ENCODE assay signal across 7 mouse cellular contexts in genomic region chr11:75461743-75462252, GRCm38 (mm10). TPM values are rescaled to one million over a fixed set of nuclear protein-coding genes. Genes with fewer than 3 reads are reported as not detected.
DNase-seq lines count a peak whose midpoint lies in the region; ATAC-seq and TF ChIP-seq lines count a peak whose summit lies in the region.

No protein-coding gene starts in this region.

- H3K9ac ChIP-seq in lung, postnatal 0 days (replicated peaks; ENCODE audit: low read depth) = peak overlapping the region; percentile 99
- peak overlapping the region; percentile 72 for H3K9ac ChIP-seq in embryonic facial prominence, embryonic 14.5 days (ENCODE audit: low read depth, low read length)
- peak overlapping the region; percentile 51 for H3K9ac ChIP-seq in intestine, embryonic 14.5 days (ENCODE audit: low read length)
- peak overlapping the region; percentile 79 for H3K9ac ChIP-seq in neural tube, embryonic 13.5 days

- peak overlapping the region; percentile 88 for H3K4me2 ChIP-seq in lung, postnatal 0 days (replicated peaks; ENCODE audit: low read depth, low read length)
- H3K4me2 ChIP-seq in embryonic facial prominence, embryonic 14.5 days (ENCODE audit: low read depth, low read length) = peak overlapping the region; percentile 91
- peak overlapping the region; percentile 99 for H3K4me2 ChIP-seq in intestine, embryonic 14.5 days (ENCODE audit: low read length)
- H3K4me2 ChIP-seq in neural tube, embryonic 13.5 days = peak overlapping the region; percentile 98

- no peak for ATAC-seq in lung, postnatal 0 days
- peak; percentile 0; the same call in 1 of the 2 replicates for ATAC-seq in embryonic facial prominence, embryonic 14.5 days (ENCODE audit: low read depth)
- peak; percentile 3; the same call in 1 of the 2 replicates for ATAC-seq in intestine, embryonic 14.5 days (replicated peaks; ENCODE audit: low FRiP score, low TSS enrichment, low read depth)
- peak; percentile 57 for ATAC-seq in neural tube, embryonic 13.5 days (ENCODE audit: low read depth)

- TF ChIP-seq CTCF in lung, postnatal 0 days (IDR thresholded peaks at IDR 0.05) = no peak

- H3K27me3 ChIP-seq in lung, postnatal 0 days (replicated peaks; ENCODE audit: insufficient read depth, low read length) = no peaks in the 10 kb centered on the region
- no peaks in the 10 kb centered on the region for H3K27me3 ChIP-seq in embryonic facial prominence, embryonic 14.5 days (replicated peaks; ENCODE audit: control insufficient read depth, insufficient read depth, low read length)
- H3K27me3 ChIP-seq in intestine, embryonic 14.5 days (replicated peaks; ENCODE audit: control insufficient read depth, insufficient read depth, low read length) = no peaks in the 10 kb centered on the region
- H3K27me3 ChIP-seq in neural tube, embryonic 13.5 days = no peaks in the 10 kb centered on the region

- peak overlapping the region; percentile 98 for H3K27ac ChIP-seq in lung, postnatal 0 days (ENCODE audit: low read length)
- peak overlapping the region; percentile 85 for H3K27ac ChIP-seq in embryonic facial prominence, embryonic 14.5 days (replicated peaks; ENCODE audit: low read depth, low read length)
- peak overlapping the region; percentile 24; the same call in 1 of the 2 replicates for H3K27ac ChIP-seq in intestine, embryonic 14.5 days (ENCODE audit: low read depth)
- peak overlapping the region; percentile 72 for H3K27ac ChIP-seq in neural tube, embryonic 13.5 days (replicated peaks)

- no peaks in the 10 kb centered on the region for H3K9me3 ChIP-seq in lung, postnatal 0 days (ENCODE audit: low read length)
- H3K9me3 ChIP-seq in embryonic facial prominence, embryonic 14.5 days (ENCODE audit: control insufficient read depth, low read length) = no peaks in the 10 kb centered on the region
- 0 out of 2 replicates have a peak, but pooled peaks cover 3% of the 10 kb centered on the region for H3K9me3 ChIP-seq in intestine, embryonic 14.5 days (ENCODE audit: control insufficient read depth, low read length)
- no peaks in the 10 kb centered on the region for H3K9me3 ChIP-seq in neural tube, embryonic 13.5 days

- peak overlapping the region; percentile 98 for H3K4me3 ChIP-seq in lung, postnatal 0 days (ENCODE audit: low read depth, low read length)
- peak overlapping the region; percentile 83 for H3K4me3 ChIP-seq in embryonic facial prominence, embryonic 14.5 days (ENCODE audit: low read depth, low read length)
- H3K4me3 ChIP-seq in intestine, embryonic 14.5 days (ENCODE audit: low read depth, low read length) = peak overlapping the region; percentile 75
- peak overlapping the region; percentile 75 for H3K4me3 ChIP-seq in neural tube, embryonic 13.5 days

- peaks cover 11% of the 10 kb centered on the region; the same call in 1 of the 2 replicates for H3K4me1 ChIP-seq in lung, postnatal 0 days (ENCODE audit: insufficient read depth, low read depth, low read length)
- peaks cover 32% of the 10 kb centered on the region for H3K4me1 ChIP-seq in embryonic facial prominence, embryonic 14.5 days (ENCODE audit: control insufficient read depth, insufficient read depth, low read length)
- H3K4me1 ChIP-seq in intestine, embryonic 14.5 days (replicated peaks; ENCODE audit: control insufficient read depth, insufficient read depth, low read length) = peaks cover 27% of the 10 kb centered on the region
- H3K4me1 ChIP-seq in neural tube, embryonic 13.5 days (replicated peaks) = peaks cover 36% of the 10 kb centered on the region

- 0% methylated on average over 20 of the region's 30 CpGs for WGBS in lung, postnatal 0 days
- under 1% methylated on average over 25 of the region's 30 CpGs for WGBS in embryonic facial prominence, embryonic 14.5 days
- WGBS in intestine, embryonic 14.5 days = 2% methylated on average over 28 of the region's 30 CpGs
- WGBS in neural tube, embryonic 13.5 days = under 1% methylated on average over 28 of the region's 30 CpGs

- no peak for DNase-seq in lung, postnatal 0 days (ENCODE audit: low spot score)
- no peak for DNase-seq in lung, postnatal 10 days
- no peak for DNase-seq in embryonic facial prominence, embryonic 14.5 days (ENCODE audit: low spot score)
- DNase-seq in intestine, embryonic 14.5 days (ENCODE audit: low spot score) = no peak
- DNase-seq in cerebellum, adult 11 months = no peak
- DNase-seq in layer of hippocampus, postnatal 25 days (ENCODE audit: extremely low spot score in 1 of 2, low spot score in 1 of 2) = no peak

- no peak for TF ChIP-seq EP300 in lung, postnatal 0 days (IDR thresholded peaks at IDR 0.05)

- peaks cover 13% of the 10 kb centered on the region for H3K36me3 ChIP-seq in lung, postnatal 0 days (ENCODE audit: insufficient read depth, low read length)
- peaks cover 12% of the 10 kb centered on the region for H3K36me3 ChIP-seq in embryonic facial prominence, embryonic 14.5 days (ENCODE audit: control insufficient read depth, insufficient read depth, low read length)
- H3K36me3 ChIP-seq in intestine, embryonic 14.5 days (ENCODE audit: control insufficient read depth, insufficient read depth, low read length) = 0 out of 2 replicates have a peak, but pooled peaks cover 5% of the 10 kb centered on the region
- peaks cover 15% of the 10 kb centered on the region for H3K36me3 ChIP-seq in neural tube, embryonic 13.5 days

RNA-seq across cellular contexts. Expression of gene Tlcd2, which starts 0.3 kb away (rescaled TPM):
- 6.1 and 8.7 TPM in 2 replicates for polyA plus RNA-seq in lung, postnatal 0 days (2015; fragmentation: Nextera tagmentation; extraction: Ambion mirVana)
- 19.1 and 22.7 TPM in 2 replicates for polyA plus RNA-seq in embryonic facial prominence, embryonic 14.5 days (2014; fragmentation: Nextera tagmentation; extraction: Ambion mirVana)
- polyA plus RNA-seq in intestine, embryonic 14.5 days (2014; fragmentation: Nextera tagmentation; extraction: Ambion mirVana) = 22.4 and 23.1 TPM in 2 replicates
- polyA plus RNA-seq in neural tube, embryonic 13.5 days (2015; fragmentation: Nextera tagmentation; extraction: Ambion mirVana) = 3.9 and 4.3 TPM in 2 replicates
- under 1 TPM; 0.59 to 0.87 TPM for total RNA-seq in layer of hippocampus, postnatal 25 days (2021)

RNA-seq across cellular contexts. Expression of gene Wdr81, which starts 7.3 kb away (rescaled TPM):
- polyA plus RNA-seq in lung, postnatal 0 days (2015; fragmentation: Nextera tagmentation; extraction: Ambion mirVana) = 5.9 and 7.2 TPM in 2 replicates
- 5.7 and 7.0 TPM in 2 replicates for polyA plus RNA-seq in embryonic facial prominence, embryonic 14.5 days (2014; fragmentation: Nextera tagmentation; extraction: Ambion mirVana)
- polyA plus RNA-seq in intestine, embryonic 14.5 days (2014; fragmentation: Nextera tagmentation; extraction: Ambion mirVana) = 4.7 and 5.9 TPM in 2 replicates
- 5.9 and 6.0 TPM in 2 replicates for polyA plus RNA-seq in neural tube, embryonic 13.5 days (2015; fragmentation: Nextera tagmentation; extraction: Ambion mirVana)
- 10 to 100 TPM; 21.9 to 22.7 TPM for total RNA-seq in layer of hippocampus, postnatal 25 days (2021)

RNA-seq across cellular contexts. Expression of gene Serpinf2, which starts 22.4 kb away (rescaled TPM):
- 0.14 and 0.19 TPM in 2 replicates for polyA plus RNA-seq in lung, postnatal 0 days (2015; fragmentation: Nextera tagmentation; extraction: Ambion mirVana)
- not detected in 2 replicates for polyA plus RNA-seq in embryonic facial prominence, embryonic 14.5 days (2014; fragmentation: Nextera tagmentation; extraction: Ambion mirVana)
- 6.8 and 8.4 TPM in 2 replicates for polyA plus RNA-seq in intestine, embryonic 14.5 days (2014; fragmentation: Nextera tagmentation; extraction: Ambion mirVana)
- 0.25 TPM in 1 of 2 replicates, not detected in the other for polyA plus RNA-seq in neural tube, embryonic 13.5 days (2015; fragmentation: Nextera tagmentation; extraction: Ambion mirVana)
- total RNA-seq in layer of hippocampus, postnatal 25 days (2021) = under 1 TPM; 0.39 to 0.59 TPM

RNA-seq across cellular contexts. Expression of gene Prpf8, which starts 24.8 kb away (rescaled TPM):
- 19.7 and 22.5 TPM in 2 replicates for polyA plus RNA-seq in lung, postnatal 0 days (2015; fragmentation: Nextera tagmentation; extraction: Ambion mirVana)
- polyA plus RNA-seq in embryonic facial prominence, embryonic 14.5 days (2014; fragmentation: Nextera tagmentation; extraction: Ambion mirVana) = 76.6 and 83.5 TPM in 2 replicates
- polyA plus RNA-seq in intestine, embryonic 14.5 days (2014; fragmentation: Nextera tagmentation; extraction: Ambion mirVana) = 86.9 and 88.7 TPM in 2 replicates
- 47.3 and 51.3 TPM in 2 replicates for polyA plus RNA-seq in neural tube, embryonic 13.5 days (2015; fragmentation: Nextera tagmentation; extraction: Ambion mirVana)
- 100 to 1,000 TPM; 125 to 129 TPM for total RNA-seq in layer of hippocampus, postnatal 25 days (2021)

RNA-seq across cellular contexts. Expression of gene Serpinf1, which starts 39.3 kb away (rescaled TPM):
- polyA plus RNA-seq in lung, postnatal 0 days (2015; fragmentation: Nextera tagmentation; extraction: Ambion mirVana) = 58.0 and 64.2 TPM in 2 replicates
- polyA plus RNA-seq in embryonic facial prominence, embryonic 14.5 days (2014; fragmentation: Nextera tagmentation; extraction: Ambion mirVana) = 354 and 373 TPM in 2 replicates
- polyA plus RNA-seq in intestine, embryonic 14.5 days (2014; fragmentation: Nextera tagmentation; extraction: Ambion mirVana) = 42.0 and 47.1 TPM in 2 replicates
- polyA plus RNA-seq in neural tube, embryonic 13.5 days (2015; fragmentation: Nextera tagmentation; extraction: Ambion mirVana) = 60.8 and 74.9 TPM in 2 replicates
- total RNA-seq in layer of hippocampus, postnatal 25 days (2021) = 10 to 100 TPM; 16.0 to 16.8 TPM

Comparison
In these comparisons a context has a peak if more than half of its experiments do, and no peak if none do; other contexts are left out.
1. H3K27ac ChIP-seq: peak in every context shown above with its lines; median percentile 98 in lung, postnatal 0 days; 85 in embryonic facial prominence, embryonic 14.5 days; 72 in neural tube, embryonic 13.5 days; 24 in intestine, embryonic 14.5 days.